Mouse (Mus musculus) forebrain, embryonic 16.5 days (tissue): Measurements from ENCODE around the gene Elf4. TPM values are rescaled to one million over a fixed set of nuclear protein-coding genes. Genes with fewer than 3 reads are reported as not detected.
"Not testable (repeated sequence)": the region's sequence is repeated elsewhere in the genome, so short reads cannot be mapped to it uniquely, and the experiment has no call there.

Experiments
- ATAC-seq: fragments of 200-750 bp; cut with Nextera tagmentation; 2 replicates; pipeline ENCODE4 v1.8.0; 2017; ENCODE audit warnings: mild to moderate bottlenecking, moderate library complexity
- H3K27ac ChIP-seq: fragments of 300-500 bp; sonication (generic); 2 replicates; pipeline ENCODE4 v1.5.1; 2014; ENCODE audit warnings: low read length, control low read depth
- H3K27me3 ChIP-seq: fragments of 300-500 bp; sonication (generic); replicated peaks from 2 replicates; pipeline ENCODE4 v1.6.1; 2014; ENCODE audit warnings: low read length; ENCODE audit not compliant: control insufficient read depth, insufficient read depth
- H3K36me3 ChIP-seq: fragments of 300-500 bp; sonication (generic); 2 replicates; pipeline ENCODE4 v1.6.1; 2014; ENCODE audit not compliant: control insufficient read depth, insufficient read depth
- H3K4me1 ChIP-seq: fragments of 300-500 bp; sonication (generic); replicated peaks from 2 replicates; pipeline ENCODE4 v1.6.1; 2014; ENCODE audit warnings: low read length; ENCODE audit not compliant: control insufficient read depth, insufficient read depth
- H3K4me2 ChIP-seq: fragments of 300-500 bp; sonication (generic); 2 replicates; pipeline ENCODE4 v1.6.1; 2014; ENCODE audit warnings: mild to moderate bottlenecking, low read length, control low read depth
- H3K4me3 ChIP-seq: fragments of 300-500 bp; sonication (generic); replicated peaks from 2 replicates; pipeline ENCODE4 v1.5.1; 2014; ENCODE audit warnings: mild to moderate bottlenecking, low read length, control low read depth
- H3K9ac ChIP-seq: fragments of 300-500 bp; sonication (generic); replicated peaks from 2 replicates; pipeline ENCODE4 v1.6.1; 2014; ENCODE audit warnings: low read depth, low read length, control low read depth
- H3K9me3 ChIP-seq: fragments of 300-500 bp; sonication (generic); 2 replicates; pipeline ENCODE4 v1.6.1; 2016; ENCODE audit warnings: low read length; ENCODE audit not compliant: control insufficient read depth
- WGBS: fragments of 180-500 bp; shearing (Covaris S2); extraction: QIAGEN DNeasy Blood & Tissue Kit; methylation state at CpG from one replicate; pipeline ENCODE4 v1.1.7; 2014; 5-methylcytosine and 5-hydroxymethylcytosine counted together
- polyA plus RNA-seq: library from polyadenylated mRNA; unstranded; fragments of >200 nt; fragmentation: Nextera tagmentation; extraction: Ambion mirVana; gene quantifications from 2 replicates; pipeline ENCODE4 v1.2.1, GENCODE M21; 2015

The Elf4 gene
- polyA plus RNA-seq, 1 experiment from 2014 or later: 0.57 TPM

GRCm38 (mm10) chrX:48449646-48450045 is 13.3 kb downstream of the Elf4 start:
- peaks cover 7% of the 10 kb centered on the region; the same call in 1 of the 2 replicates for H3K27me3 ChIP-seq
- no peaks in the 10 kb centered on the region for H3K36me3 ChIP-seq
- H3K27ac ChIP-seq: no peak overlapping the region
- ATAC-seq: no peak
- no peaks in the 10 kb centered on the region; the same call in 1 of the 2 replicates for H3K9me3 ChIP-seq
- H3K4me1 ChIP-seq: peaks cover 5% of the 10 kb centered on the region; the same call in 1 of the 2 replicates
- H3K9ac ChIP-seq: no peak overlapping the region
- no peak overlapping the region for H3K4me2 ChIP-seq
- H3K4me3 ChIP-seq: no peak overlapping the region
- WGBS: 26% methylated on average over 10 of the region's 10 CpGs

- no peaks in the 10 kb centered on the region for H3K9me3 ChIP-seq
- H3K4me1 ChIP-seq: no peaks in the 10 kb centered on the region
- H3K36me3 ChIP-seq: no peaks in the 10 kb centered on the region
- H3K27ac ChIP-seq: no peak overlapping the region
- no peak overlapping the region for H3K9ac ChIP-seq
- H3K27me3 ChIP-seq: no peaks in the 10 kb centered on the region
- WGBS: 93% methylated on average over 4 of the region's 4 CpGs
- H3K4me2 ChIP-seq: no peak overlapping the region
- ATAC-seq: no peak
- H3K4me3 ChIP-seq: no peak overlapping the region
Observed at GRCm38 (mm10) chrX:48444677-48445076, 18.3 kb downstream of the Elf4 start.

DNA sequence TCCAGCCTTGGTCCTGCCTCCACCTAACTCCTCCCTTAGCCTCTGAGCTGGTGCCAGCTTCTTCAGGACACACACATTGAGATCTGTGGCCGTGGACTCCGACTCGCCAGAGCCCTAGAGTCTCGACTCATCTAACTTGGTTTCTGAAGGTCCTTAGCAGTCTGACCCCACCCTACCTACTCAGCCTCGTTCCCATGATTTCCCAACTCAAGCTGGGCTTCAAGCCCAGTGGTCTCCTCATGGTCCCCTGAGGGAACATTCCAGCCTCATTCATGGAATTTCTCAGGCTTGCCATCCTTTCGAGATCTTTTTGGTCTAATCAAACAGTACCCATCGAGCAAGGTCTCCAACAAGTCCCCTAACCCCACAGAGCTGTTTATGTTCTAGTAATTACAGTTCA is 21.0 kb downstream of the Elf4 start:
- Histone ChIP-seq H3K4me3 (no peak overlapping the region), H3K4me2 (no peak overlapping the region), H3K4me1 (no peaks in the 10 kb centered on the region), H3K27me3 (no peaks in the 10 kb centered on the region), H3K27ac (no peak overlapping the region), H3K36me3 (no peaks in the 10 kb centered on the region), H3K9me3 (no peaks in the 10 kb centered on the region), H3K9ac (no peak overlapping the region)
- ATAC-seq: no peak
- WGBS: 78% methylated on average over 7 of the region's 7 CpGs

DNA sequence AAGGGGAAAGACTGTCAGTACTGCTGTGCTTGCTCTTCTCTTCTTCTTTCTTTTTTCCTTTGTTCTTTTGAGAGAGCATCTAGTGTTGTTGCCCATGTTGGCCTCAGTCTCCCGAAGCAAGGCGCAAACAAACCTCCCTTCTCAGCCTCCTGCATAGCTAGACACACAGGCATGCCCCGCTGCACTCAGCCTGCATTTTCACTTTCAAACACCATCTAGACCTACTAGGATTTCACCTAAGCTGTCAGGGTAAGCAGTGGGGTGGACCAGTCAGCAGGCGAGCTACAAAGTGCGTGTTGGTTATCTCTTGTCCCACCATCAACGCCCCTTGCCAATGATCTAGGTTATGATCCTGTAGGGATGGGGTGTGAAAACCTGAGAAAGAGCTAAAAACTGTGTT is 21.4 kb downstream of the Elf4 start:
- WGBS: 86% methylated on average over 6 of the region's 6 CpGs
- Histone ChIP-seq H3K4me1 (no peaks in the 10 kb centered on the region), H3K9me3 (no peaks in the 10 kb centered on the region), H3K36me3 (no peaks in the 10 kb centered on the region), H3K27ac (no peak overlapping the region), H3K27me3 (no peaks in the 10 kb centered on the region), H3K9ac (no peak overlapping the region), H3K4me3 (no peak overlapping the region), H3K4me2 (no peak overlapping the region)
- ATAC-seq: no peak

DNA sequence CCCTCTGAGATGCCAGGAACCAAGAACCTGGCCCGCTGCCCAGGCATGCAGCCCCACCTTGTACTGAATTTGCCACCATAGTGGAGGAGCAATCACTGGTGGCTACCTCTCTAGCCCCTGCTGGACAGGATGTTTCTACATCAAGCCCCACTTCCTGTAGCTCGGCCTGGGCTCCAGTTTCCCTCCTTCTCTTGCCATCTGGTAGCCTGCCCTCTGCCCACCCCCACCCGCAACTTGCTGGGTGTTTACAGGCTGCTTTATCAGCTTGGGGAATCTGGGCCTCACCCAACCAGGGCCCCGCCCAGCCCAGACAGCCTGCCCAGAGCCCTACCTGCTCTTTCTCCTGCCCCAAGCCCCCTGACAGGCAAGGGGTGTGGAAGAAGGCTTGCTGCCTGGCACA is 23.9 kb downstream of the Elf4 start:
- no peak for ATAC-seq
- Histone ChIP-seq H3K9ac (no peak overlapping the region), H3K4me2 (no peak overlapping the region), H3K9me3 (no peaks in the 10 kb centered on the region), H3K36me3 (no peaks in the 10 kb centered on the region), H3K4me3 (no peak overlapping the region), H3K27me3 (no peaks in the 10 kb centered on the region), H3K4me1 (no peaks in the 10 kb centered on the region), H3K27ac (no peak overlapping the region)
- WGBS: 83% methylated on average over 4 of the region's 4 CpGs

- not testable (repeated sequence) for H3K4me3 ChIP-seq, H3K9ac ChIP-seq, H3K4me2 ChIP-seq, H3K4me1 ChIP-seq, ATAC-seq, H3K36me3 ChIP-seq, H3K9me3 ChIP-seq, H3K27ac ChIP-seq, H3K27me3 ChIP-seq
- 88% methylated on average over 6 of the region's 7 CpGs for WGBS
Observed at GRCm38 (mm10) chrX:48436082-48436481, 26.9 kb downstream of the Elf4 start.

GRCm38 (mm10) chrX:48435477-48435900 is 27.4 kb downstream of the Elf4 start:
- no peak overlapping the region for H3K27ac ChIP-seq
- H3K9me3 ChIP-seq: no peaks in the 10 kb centered on the region
- no peak overlapping the region for H3K9ac ChIP-seq
- no peak overlapping the region for H3K4me2 ChIP-seq
- 81% methylated on average over 9 of the region's 9 CpGs for WGBS
- no peak overlapping the region for H3K4me3 ChIP-seq
- ATAC-seq: no peak
- no peaks in the 10 kb centered on the region for H3K27me3 ChIP-seq
- H3K36me3 ChIP-seq: no peaks in the 10 kb centered on the region
- no peaks in the 10 kb centered on the region for H3K4me1 ChIP-seq

GRCm38 (mm10) chrX:48434251-48434650 is 28.7 kb downstream of the Elf4 start:
- ATAC-seq: no peak
- no peak overlapping the region for H3K9ac ChIP-seq
- no peak overlapping the region for H3K27ac ChIP-seq
- no peak overlapping the region for H3K4me3 ChIP-seq
- H3K4me2 ChIP-seq: no peak overlapping the region
- no peaks in the 10 kb centered on the region for H3K36me3 ChIP-seq
- H3K4me1 ChIP-seq: no peaks in the 10 kb centered on the region
- H3K9me3 ChIP-seq: no peaks in the 10 kb centered on the region
- no peaks in the 10 kb centered on the region for H3K27me3 ChIP-seq
- 92% methylated on average over 1 of the region's 1 CpGs for WGBS

DNA sequence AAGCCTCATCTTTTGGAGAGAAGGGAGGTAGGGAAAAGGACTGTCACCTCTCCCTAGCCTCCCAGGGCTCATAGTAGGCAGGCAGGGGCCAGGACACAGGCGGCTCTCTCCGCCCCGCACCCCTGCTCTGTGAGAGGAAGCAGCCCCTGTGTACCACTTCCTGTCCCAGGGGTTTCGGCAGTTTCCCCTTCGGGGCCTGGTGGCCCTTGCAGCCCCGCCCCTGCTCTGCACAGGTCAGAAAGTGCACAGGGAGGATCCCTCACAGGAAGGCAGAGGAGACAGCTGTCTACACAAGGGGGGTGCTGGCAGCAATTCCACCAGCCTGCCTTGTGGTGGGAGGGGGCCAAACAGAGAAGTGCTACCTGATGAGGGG is 29.4 kb downstream of the Elf4 start:
- ATAC-seq: no peak
- Histone ChIP-seq H3K36me3 (no peaks in the 10 kb centered on the region), H3K27ac (no peak overlapping the region), H3K4me1 (no peaks in the 10 kb centered on the region), H3K9ac (no peak overlapping the region), H3K9me3 (no peaks in the 10 kb centered on the region), H3K4me2 (no peak overlapping the region), H3K4me3 (no peak overlapping the region), H3K27me3 (no peaks in the 10 kb centered on the region)
- 57% methylated on average over 5 of the region's 6 CpGs for WGBS
